Mouse (Mus musculus) kidney, embryonic 14.5 days (tissue): ENCODE measurements around the gene Sap30bp. TPM values are rescaled to one million over a fixed set of nuclear protein-coding genes. Genes with fewer than 3 reads are reported as not detected.

ENCODE experiments used
- ATAC-seq: fragments of 200-750 bp; cut with Nextera tagmentation; 2 replicates; pipeline ENCODE4 v1.8.0; 2017; ENCODE audit warnings: moderate number of reproducible peaks, mild to moderate bottlenecking, moderate TSS enrichment, moderate library complexity; ENCODE audit not compliant: low FRiP score, low TSS enrichment
- H3K27ac ChIP-seq: fragments of 300-500 bp; sonication (generic); 2 replicates; pipeline ENCODE4 v1.5.1; 2014; ENCODE audit warnings: low read depth, mild to moderate bottlenecking, low read length, moderate library complexity, mixed read lengths
- H3K27me3 ChIP-seq: fragments of 300-500 bp; sonication (generic); 2 replicates; pipeline ENCODE4 v1.6.1; 2014; ENCODE audit warnings: mild to moderate bottlenecking, low read length; ENCODE audit not compliant: control insufficient read depth, insufficient read depth
- H3K36me3 ChIP-seq: fragments of 300-500 bp; sonication (generic); 2 replicates; pipeline ENCODE4 v1.6.1; 2014; ENCODE audit warnings: low read length, mixed read lengths; ENCODE audit not compliant: control insufficient read depth, insufficient read depth
- H3K4me1 ChIP-seq: fragments of 300-500 bp; sonication (generic); 2 replicates; pipeline ENCODE4 v1.6.1; 2014; ENCODE audit warnings: low read length, mixed read lengths; ENCODE audit not compliant: control insufficient read depth, insufficient read depth
- H3K4me2 ChIP-seq: fragments of 300-500 bp; sonication (generic); replicated peaks from 2 replicates; pipeline ENCODE4 v1.6.1; 2014; ENCODE audit warnings: low read depth, mild to moderate bottlenecking, low read length
- H3K4me3 ChIP-seq: fragments of 300-500 bp; sonication (generic); 2 replicates; pipeline ENCODE4 v1.5.1; 2014; ENCODE audit warnings: mild to moderate bottlenecking, low read length
- H3K9ac ChIP-seq: fragments of 300-500 bp; sonication (generic); 2 replicates; pipeline ENCODE4 v1.6.1; 2014; ENCODE audit warnings: low read depth, mild to moderate bottlenecking, low read length, moderate library complexity
- H3K9me3 ChIP-seq: fragments of 300-500 bp; sonication (generic); 2 replicates; pipeline ENCODE4 v1.6.1; 2016; ENCODE audit warnings: low read length; ENCODE audit not compliant: control insufficient read depth
- WGBS: fragments of 180-500 bp; shearing (Covaris S2); extraction: QIAGEN DNeasy Blood & Tissue Kit; methylation state at CpG from one replicate; pipeline ENCODE4 v1.1.7; 2014; 5-methylcytosine and 5-hydroxymethylcytosine counted together
- polyA plus RNA-seq: library from polyadenylated mRNA; unstranded; fragments of >200 nt; fragmentation: Nextera tagmentation; extraction: Ambion mirVana; gene quantifications from 2 replicates; pipeline ENCODE4 v1.2.1, GENCODE M21; 2014

Sap30bp gene
- polyA plus RNA-seq, 1 experiment from 2014 or later = 41.4 TPM

DNA sequence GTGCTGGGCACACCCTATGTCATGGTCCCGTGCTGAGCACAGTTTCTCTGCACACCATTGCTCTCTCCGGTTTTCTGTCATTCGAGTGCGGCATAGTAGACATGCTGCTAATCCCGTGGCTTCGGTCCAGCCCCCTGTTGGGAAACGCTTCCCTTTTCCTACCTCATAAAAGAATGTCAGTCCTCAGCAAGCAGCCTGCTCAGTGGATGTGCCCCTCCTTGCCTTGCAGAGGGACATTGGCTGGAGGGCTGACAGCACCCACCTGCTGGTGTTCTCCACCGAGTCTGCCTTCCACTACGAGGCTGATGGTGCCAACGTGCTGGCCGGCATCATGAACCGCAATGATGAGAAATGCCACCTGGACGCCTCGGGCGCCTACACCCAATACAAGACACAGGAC lies 49.4 kb downstream of the Sap30bp start:
- Histone ChIP-seq H3K4me1 (no peaks in the 10 kb centered on the region), H3K9ac (no peak overlapping the region), H3K9me3 (no peaks in the 10 kb centered on the region), H3K4me2 (no peak overlapping the region), H3K27me3 (no peaks in the 10 kb centered on the region), H3K27ac (no peak overlapping the region), H3K4me3 (no peak overlapping the region), H3K36me3 (no peaks in the 10 kb centered on the region)
- ATAC-seq = no peak
- WGBS = 89% methylated on average over 15 of the region's 15 CpGs

DNA sequence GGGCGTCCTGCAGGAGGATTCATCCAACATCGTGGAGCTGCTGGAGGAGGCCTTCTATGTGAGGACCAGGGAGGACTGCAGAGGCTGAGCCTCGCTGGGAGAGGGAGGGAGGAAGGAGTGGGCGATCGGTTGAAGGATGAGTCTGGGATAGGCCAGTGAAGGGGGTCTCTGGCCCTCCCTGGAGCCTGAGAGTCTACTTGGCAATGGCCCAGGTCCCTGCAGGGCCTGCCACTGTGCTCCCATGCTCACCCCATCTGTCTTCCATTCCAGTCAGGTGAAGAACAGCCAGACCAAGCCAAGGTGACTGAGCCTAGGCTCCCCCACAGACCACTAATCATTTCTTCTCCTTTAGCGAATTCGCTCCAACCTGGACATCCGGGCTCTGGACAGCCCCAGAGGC lies 50.2 kb downstream of the Sap30bp start:
- no peaks in the 10 kb centered on the region for H3K9me3 ChIP-seq
- no peak for ATAC-seq
- 83% methylated on average over 8 of the region's 8 CpGs for WGBS

DNA sequence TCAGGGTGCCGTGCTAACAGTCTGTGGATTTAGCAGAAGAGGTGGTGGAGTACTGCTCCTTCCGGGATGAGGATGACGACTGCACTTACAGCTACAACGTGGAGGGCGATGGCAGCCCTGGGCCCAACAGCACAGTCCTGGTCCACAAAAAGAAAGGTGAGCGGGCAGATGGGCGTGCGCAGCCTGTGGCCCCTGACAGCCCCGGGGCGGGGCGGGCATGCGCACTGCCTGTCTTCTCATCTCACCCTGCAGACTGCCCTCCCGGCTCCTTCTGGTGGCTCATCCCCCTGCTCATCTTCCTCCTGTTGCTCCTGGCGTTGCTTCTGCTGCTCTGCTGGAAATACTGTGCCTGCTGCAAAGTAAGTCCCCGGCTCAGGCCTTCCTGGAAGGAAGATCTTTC lies 56.6 kb downstream of the Sap30bp start:
- no peak overlapping the region for H3K4me3 ChIP-seq
- H3K36me3 ChIP-seq = no peaks in the 10 kb centered on the region
- no peaks in the 10 kb centered on the region for H3K4me1 ChIP-seq
- H3K9me3 ChIP-seq = no peaks in the 10 kb centered on the region
- 0 out of 2 replicates have a peak overlapping the region, but pooled peaks have one; percentile 13 for H3K9ac ChIP-seq
- H3K27me3 ChIP-seq = no peaks in the 10 kb centered on the region
- WGBS = 37% methylated on average over 15 of the region's 15 CpGs
- no peak for ATAC-seq
- no peak overlapping the region for H3K27ac ChIP-seq
- peak overlapping the region; percentile 17; the same call in 1 of the 2 replicates for H3K4me2 ChIP-seq

More for the DNA sequence above, 50.2 kb downstream of the Sap30bp start:
- no peak overlapping the region for H3K27ac ChIP-seq
- no peak overlapping the region for H3K4me2 ChIP-seq
- no peaks in the 10 kb centered on the region for H3K36me3 ChIP-seq
- no peaks in the 10 kb centered on the region for H3K4me1 ChIP-seq
- no peak overlapping the region for H3K4me3 ChIP-seq
- H3K9ac ChIP-seq = no peak overlapping the region
- no peaks in the 10 kb centered on the region for H3K27me3 ChIP-seq

DNA sequence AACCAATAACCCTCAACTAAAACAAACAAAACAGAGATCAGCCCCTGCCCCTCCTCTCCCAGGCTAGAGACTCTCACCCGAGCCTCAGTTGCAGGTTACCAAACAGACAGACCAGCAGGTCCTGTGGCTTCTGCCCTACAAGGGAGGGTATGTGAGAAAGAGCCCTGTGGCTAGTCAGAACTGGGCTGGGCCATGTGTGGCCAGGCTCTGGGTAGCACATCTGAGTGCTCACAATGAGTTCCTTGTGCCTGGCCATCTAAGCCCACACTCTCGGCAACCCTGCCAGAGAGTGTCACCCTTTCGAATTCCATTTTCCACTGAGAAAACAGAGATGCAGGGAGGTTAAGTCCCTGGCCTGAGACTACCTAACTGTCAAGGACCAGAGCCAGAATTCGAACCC lies 59.0 kb downstream of the Sap30bp start:
- WGBS = 70% methylated on average over 4 of the region's 4 CpGs
- Histone ChIP-seq H3K4me3 (no peak overlapping the region), H3K36me3 (no peaks in the 10 kb centered on the region), H3K9me3 (no peaks in the 10 kb centered on the region), H3K27ac (no peak overlapping the region), H3K27me3 (no peaks in the 10 kb centered on the region), H3K4me1 (no peaks in the 10 kb centered on the region), H3K9ac (no peak overlapping the region), H3K4me2 (no peak overlapping the region)
- ATAC-seq = no peak

DNA sequence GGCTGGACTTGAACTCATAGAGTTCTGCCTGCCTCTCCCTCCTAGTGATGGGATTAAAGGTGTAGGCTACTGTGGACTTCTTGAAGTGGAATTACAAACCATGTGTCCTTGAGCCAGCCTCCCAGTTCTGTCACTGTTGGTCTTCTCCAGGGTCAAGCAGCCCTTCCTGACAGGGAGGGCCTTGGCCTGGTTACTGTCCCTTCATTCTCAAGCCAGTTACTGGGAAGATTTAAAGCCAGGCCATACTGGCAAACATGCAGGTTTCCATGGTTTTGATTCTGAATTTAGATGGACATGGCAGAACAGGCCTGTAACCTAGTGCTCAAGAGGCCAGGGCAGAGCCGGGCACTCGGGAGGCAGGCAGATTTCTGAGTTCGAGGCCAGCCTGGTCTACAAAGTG lies 62.2 kb downstream of the Sap30bp start:
- WGBS = 90% methylated on average over 3 of the region's 3 CpGs
- Histone ChIP-seq H3K9me3 (no peaks in the 10 kb centered on the region), H3K27ac (no peak overlapping the region), H3K4me3 (no peak overlapping the region), H3K4me2 (no peak overlapping the region), H3K27me3 (no peaks in the 10 kb centered on the region), H3K36me3 (no peaks in the 10 kb centered on the region), H3K4me1 (0 out of 2 replicates have a peak, but pooled peaks cover 5% of the 10 kb centered on the region), H3K9ac (no peak overlapping the region)
- no peak for ATAC-seq

DNA sequence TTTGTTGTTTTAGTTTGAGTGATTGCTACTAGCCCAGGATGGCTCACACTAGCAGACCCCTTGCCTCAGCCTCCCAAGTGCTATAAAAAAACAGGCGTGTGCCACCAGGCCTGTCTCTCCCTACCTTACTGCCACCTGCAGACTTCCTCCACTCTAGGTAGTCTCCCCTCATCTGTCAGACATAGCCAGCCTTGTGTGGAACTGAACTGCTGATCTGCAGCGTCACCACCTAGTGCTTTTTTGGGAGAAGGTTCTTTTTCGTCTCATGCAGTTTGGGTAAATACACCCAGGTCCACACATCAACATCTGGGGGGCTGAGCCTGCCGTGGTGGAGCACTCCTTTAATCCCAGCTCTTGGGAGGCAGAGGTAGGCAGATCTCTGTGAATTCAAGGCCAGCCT lies 64.0 kb downstream of the Sap30bp start:
- Histone ChIP-seq H3K4me2 (no peak overlapping the region), H3K4me3 (no peak overlapping the region), H3K9ac (no peak overlapping the region), H3K27ac (no peak overlapping the region), H3K36me3 (no peaks in the 10 kb centered on the region), H3K27me3 (no peaks in the 10 kb centered on the region), H3K9me3 (no peaks in the 10 kb centered on the region), H3K4me1 (0 out of 2 replicates have a peak, but pooled peaks cover 5% of the 10 kb centered on the region)
- no peak for ATAC-seq
- WGBS = 69% methylated on average over 4 of the region's 4 CpGs

DNA sequence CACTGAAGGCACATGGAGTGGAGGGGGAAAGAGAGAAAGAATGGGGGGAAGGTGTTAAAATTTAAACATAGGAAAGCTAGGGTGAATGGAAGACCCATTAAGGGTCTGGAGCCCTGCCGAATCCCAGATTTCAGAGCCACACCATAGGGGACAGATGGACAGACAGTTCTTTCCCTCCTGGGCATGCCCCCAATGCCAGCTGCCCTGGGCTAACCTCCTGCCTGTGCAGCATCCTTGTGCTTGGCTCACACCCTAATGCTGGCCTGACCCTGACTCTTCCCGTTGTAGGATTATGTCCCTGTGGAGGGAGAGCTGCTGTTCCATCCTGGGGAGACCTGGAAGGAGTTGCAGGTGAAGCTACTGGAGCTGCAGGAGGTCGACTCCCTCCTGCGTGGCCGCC lies 64.6 kb downstream of the Sap30bp start:
- Histone ChIP-seq H3K4me2 (no peak overlapping the region), H3K36me3 (no peaks in the 10 kb centered on the region), H3K27ac (no peak overlapping the region), H3K9ac (no peak overlapping the region), H3K4me1 (0 out of 2 replicates have a peak, but pooled peaks cover 5% of the 10 kb centered on the region), H3K27me3 (no peaks in the 10 kb centered on the region), H3K9me3 (no peaks in the 10 kb centered on the region), H3K4me3 (no peak overlapping the region)
- 73% methylated on average over 5 of the region's 5 CpGs for WGBS
- no peak for ATAC-seq

DNA sequence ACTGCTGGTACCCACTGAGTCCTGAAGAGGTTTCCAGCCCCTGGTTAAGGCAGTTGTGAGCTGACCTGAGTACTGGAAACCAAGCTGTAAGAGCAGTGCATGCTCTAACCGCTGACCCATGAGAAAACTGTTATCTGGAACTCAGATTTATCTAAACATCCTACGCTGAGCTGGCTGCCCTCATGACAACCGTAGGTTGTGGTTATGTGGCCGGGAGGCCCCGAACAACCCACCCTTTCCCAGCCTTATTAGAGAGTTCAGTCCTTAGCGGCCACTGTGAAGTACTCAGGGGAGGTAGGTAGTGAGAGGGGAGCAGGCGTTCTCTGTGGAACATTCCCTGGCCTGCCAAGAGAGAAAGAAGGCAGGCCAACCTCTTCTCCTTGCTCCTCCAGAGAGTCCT lies 65.9 kb downstream of the Sap30bp start:
- Histone ChIP-seq H3K36me3 (no peaks in the 10 kb centered on the region), H3K4me1 (peaks cover 5% of the 10 kb centered on the region; the same call in 1 of the 2 replicates), H3K4me2 (no peak overlapping the region), H3K9me3 (no peaks in the 10 kb centered on the region), H3K4me3 (no peak overlapping the region), H3K27me3 (no peaks in the 10 kb centered on the region), H3K27ac (no peak overlapping the region), H3K9ac (no peak overlapping the region)
- WGBS = 56% methylated on average over 7 of the region's 7 CpGs
- ATAC-seq = no peak

DNA sequence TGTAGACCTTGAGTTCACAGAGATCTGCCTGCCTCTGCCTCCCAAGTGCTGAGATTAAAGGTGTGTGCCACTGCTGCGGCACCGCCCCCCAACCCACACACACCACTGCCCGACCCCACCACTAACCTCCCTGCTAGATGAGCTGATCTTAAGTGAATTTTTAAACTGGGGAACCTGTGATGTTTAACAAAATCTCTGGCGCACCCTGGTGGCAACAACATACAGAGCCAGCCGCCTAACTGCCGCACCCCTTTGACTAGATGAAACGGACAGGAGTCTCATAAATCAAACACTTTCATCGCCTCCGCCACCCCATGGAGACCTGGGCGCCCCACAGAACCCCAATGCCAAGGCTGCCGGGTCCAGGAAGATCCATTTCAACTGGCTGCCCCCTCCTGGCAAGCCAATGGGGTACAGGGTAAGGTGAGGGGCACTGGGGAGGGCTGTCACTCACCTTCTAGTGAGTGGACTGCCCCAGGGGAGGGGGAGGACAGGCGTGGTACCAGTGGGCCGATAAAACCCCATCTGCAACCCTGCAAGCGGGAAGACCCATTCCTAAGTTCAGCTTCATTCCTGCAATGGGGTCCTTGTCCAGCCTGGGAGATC lies 66.6 kb downstream of the Sap30bp start:
- Histone ChIP-seq H3K36me3 (no peaks in the 10 kb centered on the region), H3K4me1 (peaks cover 10% of the 10 kb centered on the region; the same call in 1 of the 2 replicates), H3K4me2 (no peak overlapping the region), H3K9ac (no peak overlapping the region), H3K4me3 (no peak overlapping the region), H3K9me3 (no peaks in the 10 kb centered on the region), H3K27ac (no peak overlapping the region), H3K27me3 (no peaks in the 10 kb centered on the region)
- ATAC-seq = peak; percentile 32; the same call in 1 of the 2 replicates
- WGBS = 15% methylated on average over 14 of the region's 14 CpGs
